Mouse (Mus musculus) urinary bladder, postnatal 25 days (tissue): ENCODE results near the gene Ranbp17.

Experiments used
- DNase-seq: peaks from one replicate; pipeline ENCODE4 v3.0.0; 2022; ENCODE audit warnings: low spot score

Gene Ranbp17

DNA sequence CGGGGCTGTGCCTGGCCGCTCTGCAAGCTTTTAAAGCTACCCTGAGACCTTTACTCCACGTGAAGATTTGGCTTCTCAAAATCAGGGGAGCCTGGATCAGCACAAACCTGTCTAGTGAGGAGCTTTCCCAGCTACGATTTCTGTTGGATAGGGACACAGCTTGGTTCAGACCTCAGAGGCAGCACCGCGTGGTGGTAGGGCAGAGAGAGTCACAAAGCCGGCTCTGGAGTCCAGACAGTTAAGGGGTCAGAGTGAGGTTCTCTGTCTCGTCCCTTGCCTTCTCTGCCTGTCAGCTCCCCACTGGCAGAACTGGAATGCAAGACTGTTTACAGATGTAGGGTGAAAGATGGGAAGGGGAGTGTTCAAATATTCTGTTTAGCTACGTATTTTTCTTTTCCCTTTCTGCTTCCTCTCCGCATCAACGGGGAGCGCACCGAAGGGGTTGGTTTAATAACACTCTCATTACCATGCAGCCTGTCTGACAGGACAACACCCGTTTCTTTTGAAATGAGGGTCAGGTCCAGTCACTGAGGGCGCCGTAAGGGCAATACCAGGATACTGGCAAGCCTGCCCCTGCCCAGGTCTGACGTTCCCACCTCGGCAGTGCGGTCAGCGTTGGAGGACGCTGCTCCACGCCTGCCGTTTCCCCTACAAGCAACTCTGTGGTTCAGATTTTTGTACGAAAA, 317.0 kb downstream of the Ranbp17 start:
- no peak for DNase-seq

DNA sequence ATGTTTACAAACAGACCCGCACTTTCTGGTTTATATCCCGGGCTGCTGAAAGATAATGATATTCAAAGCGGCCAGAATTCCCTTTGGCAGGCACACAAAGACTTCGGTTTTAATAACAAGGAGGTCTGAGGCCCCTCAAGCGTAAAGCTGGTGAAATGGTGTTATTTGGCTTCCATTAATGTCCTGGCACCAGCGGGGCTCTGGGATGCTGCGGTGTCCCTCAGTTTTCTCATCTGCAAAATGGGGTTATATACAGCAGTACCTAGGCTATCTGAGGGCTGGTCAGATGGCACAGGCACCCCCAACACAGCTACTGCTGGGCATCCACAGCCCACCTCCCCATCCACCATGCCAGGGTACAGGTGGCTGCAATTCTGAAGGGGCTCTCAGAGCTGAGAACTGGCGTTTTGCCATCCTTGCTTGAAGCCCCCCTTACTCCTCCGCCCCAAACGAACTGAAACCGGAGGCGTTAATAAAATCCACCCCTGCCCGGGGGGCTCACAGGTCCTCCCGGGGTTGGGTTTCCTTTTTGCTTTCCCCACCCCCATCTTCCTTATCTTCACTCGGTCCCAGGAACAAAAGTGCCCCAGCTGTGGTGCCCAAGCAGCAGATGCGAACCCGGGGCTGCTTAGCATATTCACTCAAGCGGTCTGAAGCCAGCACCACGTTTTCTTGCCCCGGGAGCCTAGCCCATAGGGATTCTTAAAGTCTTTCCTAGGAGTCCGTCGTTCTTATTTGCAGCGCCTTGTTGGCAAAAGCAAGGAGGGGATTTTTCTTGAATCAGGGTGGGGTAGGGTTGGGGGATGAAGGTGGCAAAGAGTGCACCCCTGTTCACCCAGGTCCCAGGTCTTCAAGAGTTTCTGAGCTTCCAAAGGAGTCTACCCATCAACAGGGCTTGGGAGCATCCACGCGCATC, 317.8 kb downstream of the Ranbp17 start:
- DNase-seq: no peak

- DNase-seq: no peak
Observed at GRCm38 (mm10) chr11:33195061-33195460, 318.5 kb downstream of the Ranbp17 start.

DNA sequence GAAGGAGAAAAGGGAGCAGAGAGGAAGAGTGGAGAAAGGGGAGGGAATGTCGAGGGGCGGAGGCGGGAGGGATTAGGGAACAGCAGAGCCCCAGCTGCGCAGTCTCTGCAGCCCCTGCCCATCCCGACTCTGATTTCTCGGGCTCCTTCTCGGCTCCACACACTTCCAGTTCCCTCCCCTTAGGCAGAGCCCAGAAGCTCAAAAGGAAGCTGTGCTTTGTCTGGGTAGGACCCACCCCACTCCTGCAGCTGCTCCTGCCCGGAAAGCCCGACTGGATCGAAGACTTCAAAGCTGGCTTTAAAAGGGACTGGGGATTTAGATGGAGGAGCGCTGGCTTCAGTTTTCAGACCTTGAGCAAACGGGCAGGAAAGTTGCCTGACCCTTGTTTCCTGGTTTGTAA, 319.9 kb downstream of the Ranbp17 start:
- DNase-seq: no peak

GRCm38 (mm10) chr11:33181804-33182203, 331.7 kb downstream of the Ranbp17 start:
- no peak for DNase-seq

- no peak for DNase-seq
Observed at GRCm38 (mm10) chr11:33180701-33181116, 332.8 kb downstream of the Ranbp17 start.

GRCm38 (mm10) chr11:33179802-33180201, 333.7 kb downstream of the Ranbp17 start:
- DNase-seq: no peak

DNA sequence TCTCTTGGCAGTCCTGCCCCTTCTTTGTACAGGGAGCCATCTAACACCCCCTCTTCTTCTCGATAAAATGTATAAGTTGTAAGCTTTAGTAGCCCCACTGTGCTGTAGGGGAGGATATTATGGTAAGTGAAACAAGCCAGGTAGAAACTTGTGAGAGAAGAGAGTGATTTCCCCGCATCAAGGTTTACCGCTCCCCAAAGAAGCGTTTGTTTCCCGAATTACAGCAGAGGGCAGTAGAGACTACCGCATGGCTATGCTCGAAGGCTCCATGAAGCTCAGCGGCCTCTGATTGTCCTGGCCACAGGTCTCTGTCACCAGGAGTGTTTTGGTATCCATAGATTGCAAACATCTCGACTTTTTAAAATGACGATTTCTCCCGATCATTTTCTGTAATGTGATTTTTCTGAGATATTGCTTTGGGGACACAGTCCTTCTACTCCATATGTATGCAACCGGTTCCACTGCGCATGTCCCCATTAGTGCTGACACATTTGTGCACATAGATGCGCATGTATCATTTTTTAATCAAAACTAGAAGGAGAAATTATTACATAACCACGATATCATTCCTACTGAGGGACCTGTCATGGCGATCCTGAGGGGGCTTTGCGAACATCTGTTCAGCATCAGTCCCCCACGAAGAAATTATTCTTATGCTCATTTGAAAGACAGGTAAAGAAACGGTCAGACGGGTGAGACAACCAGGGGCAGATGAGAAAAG, 336.9 kb downstream of the Ranbp17 start:
- DNase-seq: peak; percentile 15

GRCm38 (mm10) chr11:33175768-33176167, 337.8 kb downstream of the Ranbp17 start:
- no peak for DNase-seq

GRCm38 (mm10) chr11:33170489-33170888, 343.1 kb downstream of the Ranbp17 start:
- peak; percentile 49 for DNase-seq

DNA sequence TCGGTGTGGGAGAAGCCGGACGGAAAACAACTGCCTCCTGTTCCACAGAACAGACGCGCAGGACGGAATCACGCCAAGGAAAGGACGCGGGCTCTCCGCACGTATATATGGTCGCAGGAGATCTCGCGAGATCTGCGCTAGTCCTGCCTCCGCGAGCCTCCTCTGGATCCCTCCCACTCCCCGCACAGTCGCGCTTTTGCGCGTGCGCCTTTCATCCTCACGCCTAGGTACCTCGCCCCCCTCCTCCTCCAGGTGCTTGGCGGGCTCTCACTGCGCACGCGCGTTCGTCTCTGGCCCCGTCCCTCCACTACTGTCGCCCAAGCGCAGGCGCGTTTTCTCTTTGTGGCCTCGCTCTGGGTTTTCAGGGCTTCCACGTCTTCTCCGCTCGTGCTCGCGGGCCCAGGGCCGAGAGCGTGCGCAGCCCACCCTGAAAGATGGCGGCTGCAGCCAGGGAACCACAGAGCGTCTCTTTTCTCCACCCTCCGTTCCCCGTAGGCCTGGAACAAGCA, 350.5 kb downstream of the Ranbp17 start, which contains the start of gene Npm1:
TSS of gene Npm1 (minus strand) at position 209 of the 509 bp plus-strand sequence.
- DNase-seq: peak; percentile 99

DNA sequence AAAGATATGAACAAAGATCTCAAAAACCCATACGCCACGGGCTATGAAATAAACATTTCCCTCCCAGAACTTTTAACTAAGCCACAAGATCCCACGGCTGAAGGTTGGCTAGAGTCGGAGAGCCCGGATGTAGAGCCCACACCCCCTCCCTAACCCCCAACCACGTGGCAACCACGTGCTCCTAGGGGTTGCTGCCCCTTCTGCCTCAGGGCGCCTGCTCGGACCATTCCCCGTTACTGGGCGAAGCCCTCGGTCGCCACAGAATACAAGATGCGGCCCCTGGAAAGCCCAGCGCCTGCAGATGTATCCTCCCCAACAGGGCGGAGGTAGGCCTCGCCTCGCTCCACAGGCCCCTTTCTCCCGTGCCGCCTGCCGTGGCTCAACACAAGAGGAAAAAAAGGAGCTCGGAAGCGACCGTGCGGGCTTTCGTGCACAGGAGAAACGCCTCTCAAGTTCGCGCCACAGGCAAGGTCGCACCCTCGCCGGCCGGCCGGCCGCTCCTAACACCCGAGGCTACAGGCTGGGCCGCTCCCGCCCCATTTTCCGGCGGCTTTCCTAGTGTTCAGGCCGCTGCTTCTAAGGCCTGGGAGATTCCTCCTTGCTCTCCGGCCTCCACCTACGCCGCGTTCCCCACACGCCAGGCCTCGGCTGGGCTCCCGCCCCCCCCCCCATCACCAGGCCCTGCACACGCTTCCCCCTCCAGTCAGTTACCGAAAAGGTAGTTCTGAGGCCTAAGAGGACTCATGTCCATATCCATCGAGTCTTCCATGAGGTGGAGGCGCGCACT, 351.1 kb downstream of the Ranbp17 start:
- peak; percentile 70 for DNase-seq
